Comparison of ENCODE assay signal across 8 mouse cellular contexts in genomic region chr3:88150061-88150998, GRCm38 (mm10). TPM values are rescaled to one million over a fixed set of nuclear protein-coding genes. Genes with fewer than 3 reads are reported as not detected.
A peak's percentile ranks its signal among the peaks of the same experiment; 100 is the strongest.
DNase-seq lines count a peak whose midpoint lies in the region; ATAC-seq and TF ChIP-seq lines count a peak whose summit lies in the region.

No protein-coding gene starts in this region.

- TF ChIP-seq POLR2A in lung, adult 2 months (IDR thresholded peaks at IDR 0.05; ENCODE audit: borderline replicate concordance, extremely low read depth, low read depth, low read length), result no peak

- peak overlapping the region; percentile 8; the same call in 1 of the 2 replicates for H3K9ac ChIP-seq in lung, postnatal 0 days (replicated peaks; ENCODE audit: low read depth)
- H3K9ac ChIP-seq in forebrain, embryonic 11.5 days (ENCODE audit: low read length), result peak overlapping the region; percentile 39
- peak overlapping the region; percentile 32 for H3K9ac ChIP-seq in midbrain, embryonic 13.5 days (replicated peaks)

- H3K9me3 ChIP-seq in lung, postnatal 0 days (ENCODE audit: low read length), result no peaks in the 10 kb centered on the region
- no peaks in the 10 kb centered on the region for H3K9me3 ChIP-seq in forebrain, embryonic 11.5 days (ENCODE audit: control insufficient read depth, low read length)
- H3K9me3 ChIP-seq in midbrain, embryonic 13.5 days, result no peaks in the 10 kb centered on the region

- H3K4me3 ChIP-seq in lung, postnatal 0 days (ENCODE audit: low read depth, low read length), result no peak overlapping the region
- no peak overlapping the region for H3K4me3 ChIP-seq in lung, adult 2 months (replicated peaks; ENCODE audit: extremely low read depth, low read depth, low read length)
- H3K4me3 ChIP-seq in forebrain, embryonic 11.5 days (ENCODE audit: low read depth, low read length), result no peak overlapping the region
- no peak overlapping the region for H3K4me3 ChIP-seq in midbrain, embryonic 13.5 days (replicated peaks)

- H3K27me3 ChIP-seq in lung, postnatal 0 days (replicated peaks; ENCODE audit: insufficient read depth, low read length), result no peaks in the 10 kb centered on the region
- no peaks in the 10 kb centered on the region for H3K27me3 ChIP-seq in forebrain, embryonic 11.5 days (ENCODE audit: control insufficient read depth, insufficient read depth, low read length)
- H3K27me3 ChIP-seq in midbrain, embryonic 13.5 days, result no peaks in the 10 kb centered on the region

- H3K4me2 ChIP-seq in lung, postnatal 0 days (replicated peaks; ENCODE audit: low read depth, low read length), result peak overlapping the region; percentile 27; the same call in 1 of the 2 replicates
- peak overlapping the region; percentile 31; the same call in 1 of the 2 replicates for H3K4me2 ChIP-seq in forebrain, embryonic 11.5 days (ENCODE audit: low read depth, low read length, severe bottlenecking)
- peak overlapping the region; percentile 33 for H3K4me2 ChIP-seq in midbrain, embryonic 13.5 days (replicated peaks)

- intact Hi-C loops in heart, postnatal 10 days (cut with DNase I), result no loop called here
- intact Hi-C loops in left cerebral cortex, postnatal 10 days (cut with DNase I), result no loop called here

- DNase-seq in lung, postnatal 0 days (ENCODE audit: low spot score), result no peak
- DNase-seq in lung, adult 2 months, result no peak
- peak; percentile 78 for DNase-seq in forebrain, embryonic 11.5 days (ENCODE audit: low spot score)
- DNase-seq in heart, postnatal 10 days, result peak; percentile 70 to 72
- DNase-seq in left cerebral cortex, postnatal 10 days (ENCODE audit: extremely low spot score in 1 of 2, low spot score in 2 of 2), result peak; percentile 62 to 86
- DNase-seq in thymus, postnatal 0 days (ENCODE audit: low spot score), result peak; percentile 49
- DNase-seq in urinary bladder, postnatal 25 days (ENCODE audit: low spot score), result no peak

- TF ChIP-seq EP300 in lung, postnatal 0 days (IDR thresholded peaks at IDR 0.05), result no peak

- ATAC-seq in lung, postnatal 0 days, result 0 out of 2 replicates have a peak, but pooled peaks have one; percentile 25
- ATAC-seq in forebrain, embryonic 11.5 days (replicated peaks; ENCODE audit: low FRiP score), result peak; percentile 57
- peak; percentile 51 for ATAC-seq in midbrain, embryonic 13.5 days

- 29% methylated on average over 12 of the region's 14 CpGs for WGBS in lung, postnatal 0 days
- 18% methylated on average over 14 of the region's 14 CpGs for WGBS in lung, adult 2 months
- 22% methylated on average over 13 of the region's 14 CpGs for WGBS in forebrain, embryonic 11.5 days
- 17% methylated on average over 14 of the region's 14 CpGs for WGBS in midbrain, embryonic 13.5 days

- peak; percentile 48 for TF ChIP-seq CTCF in lung, postnatal 0 days (IDR thresholded peaks at IDR 0.05)
- TF ChIP-seq CTCF in lung, adult 2 months (IDR thresholded peaks at IDR 0.05; ENCODE audit: insufficient read depth, low read length), result no peak

- no peaks in the 10 kb centered on the region for H3K36me3 ChIP-seq in lung, postnatal 0 days (ENCODE audit: insufficient read depth, low read length)
- H3K36me3 ChIP-seq in forebrain, embryonic 11.5 days (ENCODE audit: control insufficient read depth, insufficient read depth, low read length), result no peaks in the 10 kb centered on the region
- H3K36me3 ChIP-seq in midbrain, embryonic 13.5 days, result no peaks in the 10 kb centered on the region

- H3K4me1 ChIP-seq in lung, postnatal 0 days (ENCODE audit: insufficient read depth, low read depth, low read length), result peaks cover 38% of the 10 kb centered on the region
- peaks cover 59% of the 10 kb centered on the region for H3K4me1 ChIP-seq in lung, adult 2 months (ENCODE audit: control insufficient read depth, insufficient read depth, low read length)
- peaks cover 43% of the 10 kb centered on the region for H3K4me1 ChIP-seq in forebrain, embryonic 11.5 days (replicated peaks; ENCODE audit: control insufficient read depth, insufficient read depth, low read length)
- peaks cover 84% of the 10 kb centered on the region for H3K4me1 ChIP-seq in midbrain, embryonic 13.5 days (replicated peaks)

- peak overlapping the region; percentile 72 for H3K27ac ChIP-seq in lung, postnatal 0 days (ENCODE audit: low read length)
- H3K27ac ChIP-seq in forebrain, embryonic 11.5 days (ENCODE audit: low read depth, low read length), result peak overlapping the region; percentile 81
- H3K27ac ChIP-seq in midbrain, embryonic 13.5 days, result peak overlapping the region; percentile 91

RNA-seq across cellular contexts. Expression of gene Mef2d, which starts 8.2 kb away (rescaled TPM):
- 14.4 and 15.4 TPM in 2 replicates for polyA plus RNA-seq in lung, postnatal 0 days (2015; fragmentation: Nextera tagmentation; extraction: Ambion mirVana)
- 87.0 and 94.3 TPM in 2 replicates for polyA plus RNA-seq in lung, adult 2 months (2012; rRNA removed)
- 17.3 and 19.7 TPM in 2 replicates for polyA plus RNA-seq in forebrain, embryonic 11.5 days (2014; fragmentation: Nextera tagmentation; extraction: Ambion mirVana)
- total RNA-seq in heart, postnatal 10 days (2021), result 100 to 1,000 TPM; 121 to 133 TPM
- total RNA-seq in left cerebral cortex, postnatal 10 days (2021), result 100 to 1,000 TPM; 149 to 160 TPM
- polyA plus RNA-seq in midbrain, embryonic 13.5 days (2015; fragmentation: Nextera tagmentation; extraction: Ambion mirVana), result 15.1 and 16.9 TPM in 2 replicates
- 32.0 and 32.2 TPM in 2 replicates for polyA plus RNA-seq in thymus, postnatal 0 days (2015; fragmentation: Nextera tagmentation; extraction: Ambion mirVana)

Comparison
In these comparisons a context has a peak if more than half of its experiments do, and no peak if none do; other contexts are left out.
1. DNase-seq: peak in forebrain, embryonic 11.5 days (single experiment), heart, postnatal 10 days (2 of 2), left cerebral cortex, postnatal 10 days (2 of 2) and thymus, postnatal 0 days (single experiment); none in lung, postnatal 0 days (single experiment), lung, adult 2 months (single experiment) and urinary bladder, postnatal 25 days (single experiment).
2. Peak in every context shown above with its lines, with median percentiles within 50 percentile points of each other: ATAC-seq, H3K27ac ChIP-seq, H3K4me2 ChIP-seq and H3K9ac ChIP-seq.